Mouse (Mus musculus): ENCODE data around the gene Ubp1. TPM values are rescaled to one million over a fixed set of nuclear protein-coding genes. Genes with fewer than 3 reads are reported as not detected.

Gene Ubp1
- polyA plus RNA-seq, 1 experiment from 2014 or later: 26.8 TPM

DNA sequence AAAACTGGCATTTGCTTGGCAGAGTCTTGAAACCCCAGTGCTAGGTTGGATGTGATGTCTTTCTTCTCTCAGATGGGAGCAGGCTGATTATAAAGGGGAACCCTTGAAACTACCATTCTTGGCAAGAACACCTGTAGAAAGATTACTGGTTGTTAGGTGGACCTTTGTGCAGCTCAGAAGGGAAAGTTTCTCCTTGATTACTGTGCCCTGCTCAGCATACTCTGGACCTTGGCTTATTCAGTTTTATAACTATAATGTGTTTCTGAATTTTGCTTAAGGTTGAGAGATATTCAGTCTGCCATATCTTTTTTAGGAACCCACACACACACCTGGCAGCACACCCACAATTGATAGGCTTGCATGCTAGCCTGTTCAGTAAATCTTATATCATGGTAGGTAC is 33.0 kb downstream of the Ubp1 start:
- H3K4me2 ChIP-seq (ENCODE audit: low read depth, low read length): no peak overlapping the region
- no peak overlapping the region for H3K4me3 ChIP-seq (ENCODE audit: low read length)
- no peak overlapping the region for H3K9ac ChIP-seq (ENCODE audit: low read length)
- H3K4me1 ChIP-seq (replicated peaks; ENCODE audit: control insufficient read depth, insufficient read depth, low read length): no peaks in the 10 kb centered on the region
- no peak for ATAC-seq (ENCODE audit: low read depth)
- H3K36me3 ChIP-seq (ENCODE audit: control insufficient read depth, insufficient read depth, low read length): peaks cover 41% of the 10 kb centered on the region
- H3K27me3 ChIP-seq (ENCODE audit: control insufficient read depth, insufficient read depth, low read depth, low read length): no peaks in the 10 kb centered on the region
- no peak overlapping the region for H3K27ac ChIP-seq (ENCODE audit: low read length)
- no peaks in the 10 kb centered on the region for H3K9me3 ChIP-seq (ENCODE audit: control insufficient read depth, low read length)

DNA sequence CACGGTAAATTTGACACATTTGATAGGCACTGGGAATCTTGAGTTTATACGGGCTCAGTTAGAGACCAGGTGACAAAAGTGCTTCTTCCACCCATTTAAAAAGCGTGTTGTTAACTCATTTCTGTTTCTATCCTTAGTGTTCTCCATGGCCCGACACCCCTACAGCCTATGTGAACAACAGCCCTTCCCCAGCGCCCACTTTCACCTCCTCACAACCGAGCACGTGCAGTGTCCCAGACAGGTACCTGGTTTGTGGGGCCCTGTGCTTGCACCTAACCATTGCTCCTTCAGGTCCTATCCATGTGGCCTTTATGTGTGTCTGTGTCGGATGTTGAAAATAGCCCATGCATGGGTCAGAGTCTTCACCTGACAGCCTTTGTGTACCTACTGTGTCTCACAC is 33.7 kb downstream of the Ubp1 start:
- Histone ChIP-seq H3K36me3 (ENCODE audit: control insufficient read depth, insufficient read depth, low read length) (peaks cover 41% of the 10 kb centered on the region), H3K27me3 (ENCODE audit: control insufficient read depth, insufficient read depth, low read depth, low read length) (no peaks in the 10 kb centered on the region), H3K4me2 (ENCODE audit: low read depth, low read length) (no peak overlapping the region), H3K27ac (ENCODE audit: low read length) (no peak overlapping the region), H3K9me3 (ENCODE audit: control insufficient read depth, low read length) (no peaks in the 10 kb centered on the region), H3K4me1 (replicated peaks; ENCODE audit: control insufficient read depth, insufficient read depth, low read length) (no peaks in the 10 kb centered on the region), H3K9ac (ENCODE audit: low read length) (no peak overlapping the region), H3K4me3 (ENCODE audit: low read length) (no peak overlapping the region)
- WGBS: 91% methylated on average over 8 of the region's 8 CpGs
- no peak for ATAC-seq (ENCODE audit: low read depth)

DNA sequence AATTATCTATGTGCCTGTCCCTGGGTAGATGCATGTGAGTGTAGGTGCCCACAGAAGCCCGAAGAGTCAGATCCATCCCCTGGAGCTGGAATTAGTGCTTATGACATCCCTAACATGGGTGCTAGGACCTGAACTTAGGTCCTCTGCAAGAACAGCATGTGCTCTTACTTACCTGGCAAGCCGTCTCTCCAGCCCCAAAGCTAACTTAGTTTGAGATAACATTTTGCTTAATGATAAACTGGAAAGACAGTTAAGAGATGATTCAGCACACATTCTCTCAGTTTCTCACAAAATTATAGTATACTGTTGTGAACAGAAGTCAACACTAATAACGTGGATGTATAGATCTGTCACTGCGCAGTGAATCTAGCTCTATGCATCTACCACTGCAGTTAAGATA is 36.1 kb downstream of the Ubp1 start:
- Histone ChIP-seq H3K27me3 (ENCODE audit: control insufficient read depth, insufficient read depth, low read depth, low read length) (no peaks in the 10 kb centered on the region), H3K27ac (ENCODE audit: low read length) (no peak overlapping the region), H3K9ac (ENCODE audit: low read length) (no peak overlapping the region), H3K4me2 (ENCODE audit: low read depth, low read length) (no peak overlapping the region), H3K9me3 (ENCODE audit: control insufficient read depth, low read length) (no peaks in the 10 kb centered on the region), H3K4me1 (replicated peaks; ENCODE audit: control insufficient read depth, insufficient read depth, low read length) (no peaks in the 10 kb centered on the region), H3K4me3 (ENCODE audit: low read length) (no peak overlapping the region), H3K36me3 (ENCODE audit: control insufficient read depth, insufficient read depth, low read length) (peaks cover 47% of the 10 kb centered on the region)
- 89% methylated on average over 4 of the region's 4 CpGs for WGBS
- no peak for ATAC-seq (ENCODE audit: low read depth)

DNA sequence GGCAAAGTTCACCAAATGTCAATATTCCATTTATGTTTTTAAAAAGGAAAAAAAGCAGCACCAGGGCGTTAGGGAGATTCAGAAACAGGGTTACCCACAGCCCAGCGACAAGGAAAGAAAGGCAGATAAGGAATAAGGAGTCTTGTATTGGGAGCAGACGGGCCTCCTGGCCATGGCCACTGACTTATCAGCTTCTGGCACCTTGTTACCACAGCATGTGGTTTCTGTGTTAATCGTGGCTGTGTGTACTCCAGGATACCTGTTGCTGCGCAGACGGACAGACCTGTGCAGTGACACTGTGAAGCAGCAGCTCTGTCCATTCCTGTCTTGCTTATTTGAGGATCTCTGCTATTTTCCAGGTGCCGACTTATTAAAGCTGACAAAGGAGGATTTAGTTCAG is 38.2 kb downstream of the Ubp1 start:
- peak; percentile 20; the same call in 1 of the 2 replicates for ATAC-seq (ENCODE audit: low read depth)
- no peak overlapping the region for H3K4me3 ChIP-seq (ENCODE audit: low read length)
- H3K4me1 ChIP-seq (replicated peaks; ENCODE audit: control insufficient read depth, insufficient read depth, low read length): no peaks in the 10 kb centered on the region
- no peak overlapping the region for H3K27ac ChIP-seq (ENCODE audit: low read length)
- H3K4me2 ChIP-seq (ENCODE audit: low read depth, low read length): no peak overlapping the region
- no peaks in the 10 kb centered on the region for H3K9me3 ChIP-seq (ENCODE audit: control insufficient read depth, low read length)
- H3K27me3 ChIP-seq (ENCODE audit: control insufficient read depth, insufficient read depth, low read depth, low read length): no peaks in the 10 kb centered on the region
- H3K9ac ChIP-seq (ENCODE audit: low read length): no peak overlapping the region
- H3K36me3 ChIP-seq (ENCODE audit: control insufficient read depth, insufficient read depth, low read length): peaks cover 56% of the 10 kb centered on the region
- 80% methylated on average over 7 of the region's 7 CpGs for whole genome bisulfite sequencing

DNA sequence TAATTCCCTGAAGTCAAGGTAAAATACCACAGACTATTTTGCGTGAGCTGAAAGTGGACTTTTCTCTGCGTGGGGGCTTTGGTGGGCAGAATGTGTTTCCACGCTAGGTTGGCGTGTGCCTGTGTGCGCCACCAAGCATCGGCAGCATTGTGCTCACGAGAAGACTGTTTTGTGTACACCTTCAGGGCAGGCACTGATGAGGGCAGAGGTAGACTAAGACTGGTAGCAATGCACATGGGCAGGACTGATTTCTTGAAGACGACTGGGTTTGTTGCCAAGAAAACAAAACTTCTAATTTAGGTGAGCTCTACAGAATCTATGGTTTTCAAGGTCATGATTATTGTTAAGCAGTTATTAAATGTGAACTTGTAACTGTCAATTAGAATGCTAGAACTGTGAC is 38.7 kb downstream of the Ubp1 start:
- Histone ChIP-seq H3K36me3 (ENCODE audit: control insufficient read depth, insufficient read depth, low read length) (peaks cover 58% of the 10 kb centered on the region), H3K27ac (ENCODE audit: low read length) (no peak overlapping the region), H3K4me2 (ENCODE audit: low read depth, low read length) (no peak overlapping the region), H3K9me3 (ENCODE audit: control insufficient read depth, low read length) (no peaks in the 10 kb centered on the region), H3K4me1 (replicated peaks; ENCODE audit: control insufficient read depth, insufficient read depth, low read length) (no peaks in the 10 kb centered on the region), H3K27me3 (ENCODE audit: control insufficient read depth, insufficient read depth, low read depth, low read length) (no peaks in the 10 kb centered on the region), H3K9ac (ENCODE audit: low read length) (no peak overlapping the region), H3K4me3 (ENCODE audit: low read length) (no peak overlapping the region)
- ATAC-seq (ENCODE audit: low read depth): no peak
- 89% methylated on average over 8 of the region's 8 CpGs for WGBS

DNA sequence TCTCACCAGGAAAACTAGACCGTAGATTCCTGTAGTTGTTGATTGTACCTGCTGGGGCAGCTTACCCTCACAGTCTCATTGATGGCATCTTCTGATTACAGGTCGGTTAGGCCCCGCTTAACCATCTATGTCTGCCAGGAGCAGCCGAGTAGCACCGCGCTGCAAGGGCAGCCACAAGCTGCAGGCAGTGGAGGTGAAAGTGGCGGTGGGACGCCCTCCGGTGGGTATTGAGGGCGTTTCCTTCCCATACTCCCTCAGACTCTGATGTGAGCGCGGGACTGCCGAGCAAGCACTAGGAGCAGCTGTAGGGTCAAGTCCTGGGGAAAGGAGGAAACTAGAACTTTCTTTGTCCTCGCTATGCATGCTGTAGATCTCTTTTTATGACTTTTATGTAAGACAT is 39.3 kb downstream of the Ubp1 start:
- H3K9me3 ChIP-seq (ENCODE audit: control insufficient read depth, low read length): no peaks in the 10 kb centered on the region
- no peak overlapping the region for H3K27ac ChIP-seq (ENCODE audit: low read length)
- no peak overlapping the region for H3K9ac ChIP-seq (ENCODE audit: low read length)
- ATAC-seq (ENCODE audit: low read depth): no peak
- no peak overlapping the region for H3K4me2 ChIP-seq (ENCODE audit: low read depth, low read length)
- no peaks in the 10 kb centered on the region for H3K4me1 ChIP-seq (replicated peaks; ENCODE audit: control insufficient read depth, insufficient read depth, low read length)
- peaks cover 52% of the 10 kb centered on the region for H3K36me3 ChIP-seq (ENCODE audit: control insufficient read depth, insufficient read depth, low read length)
- H3K4me3 ChIP-seq (ENCODE audit: low read length): no peak overlapping the region
- no peaks in the 10 kb centered on the region for H3K27me3 ChIP-seq (ENCODE audit: control insufficient read depth, insufficient read depth, low read depth, low read length)
- 89% methylated on average over 14 of the region's 14 CpGs for WGBS

DNA sequence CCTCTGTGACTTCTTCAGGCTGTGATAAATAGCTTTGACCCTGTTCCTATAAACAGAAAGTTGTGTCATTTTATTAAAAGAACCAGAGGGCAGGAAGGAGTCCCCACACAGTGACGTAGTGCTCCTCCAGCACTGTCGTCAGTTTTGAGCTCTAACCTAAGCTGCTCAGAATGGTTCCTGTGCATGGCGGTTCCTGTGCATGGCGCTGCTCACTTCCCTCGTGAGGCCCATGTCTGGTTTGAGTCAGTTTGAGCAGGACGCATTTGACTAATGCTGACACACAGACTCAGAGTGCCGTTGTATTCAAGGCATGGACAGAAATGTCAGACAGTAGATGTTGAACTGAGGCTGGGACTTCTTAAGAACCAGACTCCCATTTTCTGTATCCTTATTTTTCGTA is 40.9 kb downstream of the Ubp1 start:
- 73% methylated on average over 8 of the region's 8 CpGs for WGBS
- Histone ChIP-seq H3K36me3 (ENCODE audit: control insufficient read depth, insufficient read depth, low read length) (peaks cover 56% of the 10 kb centered on the region), H3K9ac (ENCODE audit: low read length) (no peak overlapping the region), H3K9me3 (ENCODE audit: control insufficient read depth, low read length) (no peaks in the 10 kb centered on the region), H3K27ac (ENCODE audit: low read length) (no peak overlapping the region), H3K27me3 (ENCODE audit: control insufficient read depth, insufficient read depth, low read depth, low read length) (no peaks in the 10 kb centered on the region), H3K4me3 (ENCODE audit: low read length) (no peak overlapping the region), H3K4me2 (ENCODE audit: low read depth, low read length) (no peak overlapping the region), H3K4me1 (replicated peaks; ENCODE audit: control insufficient read depth, insufficient read depth, low read length) (no peaks in the 10 kb centered on the region)
- no peak for ATAC-seq (ENCODE audit: low read depth)

DNA sequence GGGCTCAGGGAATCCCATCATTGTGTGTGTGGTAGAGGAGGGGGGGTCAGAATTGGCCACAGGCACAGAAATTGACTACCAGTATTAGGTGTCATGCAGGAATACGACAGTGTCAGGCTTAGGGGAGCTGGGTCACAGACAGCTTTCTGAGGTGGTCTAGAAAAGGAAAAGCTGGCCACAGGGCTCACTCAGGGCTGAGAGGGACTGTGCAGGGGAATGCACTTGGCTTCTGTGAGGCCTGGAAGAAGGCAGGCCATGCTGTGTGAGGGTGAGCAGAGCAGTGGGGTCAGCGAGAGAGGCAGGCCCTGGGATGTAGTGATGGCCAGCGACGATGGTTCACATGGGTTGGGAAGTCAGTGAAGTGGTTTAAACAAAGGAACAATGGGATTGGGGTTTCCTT is 43.1 kb downstream of the Ubp1 start:
- H3K4me1 ChIP-seq (replicated peaks; ENCODE audit: control insufficient read depth, insufficient read depth, low read length): no peaks in the 10 kb centered on the region
- H3K27ac ChIP-seq (ENCODE audit: low read length): no peak overlapping the region
- H3K36me3 ChIP-seq (ENCODE audit: control insufficient read depth, insufficient read depth, low read length): peaks cover 46% of the 10 kb centered on the region
- no peak overlapping the region for H3K4me3 ChIP-seq (ENCODE audit: low read length)
- no peak for ATAC-seq (ENCODE audit: low read depth)
- H3K9me3 ChIP-seq (ENCODE audit: control insufficient read depth, low read length): no peaks in the 10 kb centered on the region
- 79% methylated on average over 4 of the region's 4 CpGs for WGBS
- no peak overlapping the region for H3K4me2 ChIP-seq (ENCODE audit: low read depth, low read length)
- H3K9ac ChIP-seq (ENCODE audit: low read length): no peak overlapping the region
- H3K27me3 ChIP-seq (ENCODE audit: control insufficient read depth, insufficient read depth, low read depth, low read length): no peaks in the 10 kb centered on the region

DNA sequence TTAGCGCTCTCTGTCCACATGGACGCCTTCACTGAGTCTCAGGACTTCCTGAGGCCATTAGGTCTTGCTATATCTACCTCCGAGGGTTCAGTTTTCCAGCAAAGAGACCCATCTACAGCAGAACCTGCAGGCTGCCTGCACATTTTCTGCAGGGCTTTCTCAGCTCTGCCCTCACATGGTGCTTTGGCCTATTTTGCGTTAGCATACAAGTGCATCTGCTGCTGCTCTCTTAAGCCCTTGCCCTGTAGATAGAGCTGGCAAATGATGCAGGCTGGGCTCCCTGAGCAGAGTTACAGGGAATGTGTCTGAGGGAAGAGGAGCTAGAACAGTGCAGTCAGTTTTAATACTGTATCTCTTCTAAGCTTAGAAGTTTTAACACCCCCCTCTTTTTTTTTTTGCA is 44.2 kb downstream of the Ubp1 start:
- Histone ChIP-seq H3K27ac (ENCODE audit: low read length) (no peak overlapping the region), H3K4me1 (replicated peaks; ENCODE audit: control insufficient read depth, insufficient read depth, low read length) (no peaks in the 10 kb centered on the region), H3K36me3 (ENCODE audit: control insufficient read depth, insufficient read depth, low read length) (peaks cover 35% of the 10 kb centered on the region), H3K4me2 (ENCODE audit: low read depth, low read length) (no peak overlapping the region), H3K9me3 (ENCODE audit: control insufficient read depth, low read length) (no peaks in the 10 kb centered on the region), H3K4me3 (ENCODE audit: low read length) (no peak overlapping the region), H3K9ac (ENCODE audit: low read length) (no peak overlapping the region), H3K27me3 (ENCODE audit: control insufficient read depth, insufficient read depth, low read depth, low read length) (no peaks in the 10 kb centered on the region)
- ATAC-seq (ENCODE audit: low read depth): no peak
- WGBS: 89% methylated on average over 4 of the region's 4 CpGs

DNA sequence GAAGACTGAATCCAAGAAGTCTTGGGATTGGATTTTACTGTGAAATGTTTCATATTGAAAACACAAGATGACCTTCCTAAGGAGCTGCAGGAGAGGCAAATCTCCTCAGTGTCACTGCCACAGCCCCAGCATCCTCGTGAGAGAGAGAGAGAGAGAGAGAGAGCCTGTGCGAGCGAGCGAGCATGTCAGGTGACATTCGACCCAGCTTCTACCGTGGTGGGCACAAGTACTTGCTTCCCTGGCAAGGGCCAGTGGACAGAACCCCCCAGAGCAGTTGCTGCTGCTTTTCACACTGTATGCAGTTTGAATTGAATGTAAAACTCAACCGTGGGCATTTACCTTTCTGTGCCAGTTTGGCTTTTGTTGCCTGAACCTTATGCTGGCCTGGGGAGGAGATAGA is 44.7 kb downstream of the Ubp1 start:
- H3K27ac ChIP-seq (ENCODE audit: low read length): no peak overlapping the region
- WGBS: 72% methylated on average over 7 of the region's 7 CpGs
- H3K9me3 ChIP-seq (ENCODE audit: control insufficient read depth, low read length): no peaks in the 10 kb centered on the region
- ATAC-seq (ENCODE audit: low read depth): no peak
- no peak overlapping the region for H3K4me2 ChIP-seq (ENCODE audit: low read depth, low read length)
- peaks cover 35% of the 10 kb centered on the region for H3K36me3 ChIP-seq (ENCODE audit: control insufficient read depth, insufficient read depth, low read length)
- no peaks in the 10 kb centered on the region for H3K27me3 ChIP-seq (ENCODE audit: control insufficient read depth, insufficient read depth, low read depth, low read length)
- H3K4me1 ChIP-seq (replicated peaks; ENCODE audit: control insufficient read depth, insufficient read depth, low read length): no peaks in the 10 kb centered on the region
- no peak overlapping the region for H3K4me3 ChIP-seq (ENCODE audit: low read length)
- no peak overlapping the region for H3K9ac ChIP-seq (ENCODE audit: low read length)

All from lung, embryonic 16.5 days (tissue).